Mouse (Mus musculus): ENCODE measurements around the gene Tmem254a. TPM values are rescaled to one million over a fixed set of nuclear protein-coding genes. Genes with fewer than 3 reads are reported as not detected.

The Tmem254a gene
- total RNA-seq, 2 experiments from 2014 or later = 0.15 to 0.50 TPM

Other genes with a start within 250 kb of the Tmem254a start
- gene Ppif, start 233.5 kb downstream of the Tmem254a start, total RNA-seq (2021) = 10 to 100 TPM; 26.0 to 43.4 TPM
- gene Zcchc24, start 158.6 kb downstream of the Tmem254a start, total RNA-seq (2021) = 10 to 100 TPM; 40.6 to 59.3 TPM
- gene Anxa11, start 85.5 kb downstream of the Tmem254a start, total RNA-seq (2021) = 10 to 100 TPM; 97.4 to 99.1 TPM
- 1 to 10 TPM; 2.6 to 3.6 TPM for gene Plac9a, start 24.6 kb downstream of the Tmem254a start, total RNA-seq (2021)
- gene Cphx1, start 10.6 kb upstream of the Tmem254a start, total RNA-seq (2021) = not detected
- not detected for gene Duxbl1, start 50.9 kb upstream of the Tmem254a start, total RNA-seq (2021)
- 10 to 100 TPM in 1 of 2 experiments, 1 to 10 TPM in 1; 7.0 to 16.5 TPM for gene Gm9780, start 115.0 kb upstream of the Tmem254a start, total RNA-seq (2021)
- gene Tmem254c, start 139.7 kb upstream of the Tmem254a start, total RNA-seq (2021) = 1 to 10 TPM in 1 of 2 experiments, under 1 TPM in 1; 0.36 to 2.7 TPM
- gene Cphx2, start 153.8 kb upstream of the Tmem254a start, total RNA-seq (2021) = not detected
- not detected for gene Cphx3, start 154.6 kb upstream of the Tmem254a start, total RNA-seq (2021)
- under 1 TPM in 1 of 2 experiments, not detected in 1; 0.14 TPM for gene Duxbl2, start 190.7 kb upstream of the Tmem254a start, total RNA-seq (2021)